Mouse (Mus musculus) granulocyte monocyte progenitor cell, adult 5-6 weeks (primary cell): ENCODE results near the gene Olfr715. TPM values are rescaled to one million over a fixed set of nuclear protein-coding genes. Genes with fewer than 3 reads are reported as not detected.
"Not testable (repeated sequence)": the region's sequence is repeated elsewhere in the genome, so short reads cannot be mapped to it uniquely, and the experiment has no call there.

ENCODE experiments used
- ATAC-seq: replicated peaks from 2 replicates; pipeline ENCODE4 v1.8.0; 2016; ENCODE audit warnings: mild to moderate bottlenecking, moderate TSS enrichment, inconsistent platforms; ENCODE audit not compliant: poor library complexity, severe bottlenecking
- total RNA-seq, 2 experiments: library from RNA; stranded (forward) in 1 of 2; stranded (reverse) in 1 of 2; fragments of 200-712, 200-1000 nt in 1 of 2; fragments of >200 nt in 1 of 2; fragmentation: Nextera tagmentation in 1 of 2; gene quantifications; 2 replicates each; pipeline ENCODE4 v1.2.3; 2014 to 2017

Olfr715 gene
- not detected in 2 replicates for total RNA-seq (2014; fragmentation: Nextera tagmentation)
- total RNA-seq (2017): not detected in 2 replicates

- ATAC-seq: not testable (repeated sequence)
Observed at GRCm38 (mm10) chr7:107130983-107131382, at the start of gene Olfr715. Olfr715 (minus strand) TSS chr7:107131083.

GRCm38 (mm10) chr7:107180406-107180805 is 49.5 kb upstream of the Olfr715 start:
- ATAC-seq: no peak

GRCm38 (mm10) chr7:107166690-107167089 is 35.8 kb upstream of the Olfr715 start, which contains the start of gene Nlrp14:
Nlrp14 (plus strand) TSS chr7:107166990.
- ATAC-seq: no peak

- ATAC-seq: not testable (repeated sequence)
Observed at GRCm38 (mm10) chr7:107138027-107138426, 7.1 kb upstream of the Olfr715 start, which contains the start of gene Olfr716. Olfr716 (plus strand) TSS chr7:107138327.

GRCm38 (mm10) chr7:107110269-107110668 is 20.6 kb downstream of the Olfr715 start, which contains the start of gene Olfr715b:
Olfr715b (minus strand) TSS chr7:107110369.
- ATAC-seq: not testable (repeated sequence)

- ATAC-seq: no peak
Observed at GRCm38 (mm10) chr7:107092920-107093319, 38.0 kb downstream of the Olfr715 start, which contains the start of gene Olfr17. Olfr17 (plus strand) TSS chr7:107093220.

Other genes starting within 250 kb of the Olfr715 start
- not detected in 2 replicates for gene Olfr706, start 242.9 kb downstream of the Olfr715 start, total RNA-seq (2014; fragmentation: Nextera tagmentation)
- gene Olfr706, start 242.9 kb downstream of the Olfr715 start, total RNA-seq (2017): not detected in 2 replicates
- not detected in 2 replicates for gene Olfr707, start 229.8 kb downstream of the Olfr715 start, total RNA-seq (2014; fragmentation: Nextera tagmentation)
- gene Olfr707, start 229.8 kb downstream of the Olfr715 start, total RNA-seq (2017): not detected in 2 replicates
- not detected in 2 replicates for gene Olfr1532-ps1, start 223.1 kb downstream of the Olfr715 start, total RNA-seq (2014; fragmentation: Nextera tagmentation)
- gene Olfr1532-ps1, start 223.1 kb downstream of the Olfr715 start, total RNA-seq (2017): not detected in 2 replicates
- not detected in 2 replicates for gene Olfr709-ps1, start 198.9 kb downstream of the Olfr715 start, total RNA-seq (2014; fragmentation: Nextera tagmentation)
- gene Olfr709-ps1, start 198.9 kb downstream of the Olfr715 start, total RNA-seq (2017): not detected in 2 replicates
- not detected in 2 replicates for gene Olfr710, start 182.8 kb downstream of the Olfr715 start, total RNA-seq (2014; fragmentation: Nextera tagmentation)
- not detected in 2 replicates for gene Olfr710, start 182.8 kb downstream of the Olfr715 start, total RNA-seq (2017)
- not detected in 2 replicates for gene Olfr6, start 167.1 kb downstream of the Olfr715 start, total RNA-seq (2014; fragmentation: Nextera tagmentation)
- not detected in 2 replicates for gene Olfr6, start 167.1 kb downstream of the Olfr715 start, total RNA-seq (2017)
- gene Olfr711, start 155.6 kb downstream of the Olfr715 start, total RNA-seq (2014; fragmentation: Nextera tagmentation): not detected in 2 replicates
- not detected in 2 replicates for gene Olfr711, start 155.6 kb downstream of the Olfr715 start, total RNA-seq (2017)
- gene Olfr2, start 125.0 kb downstream of the Olfr715 start, total RNA-seq (2014; fragmentation: Nextera tagmentation): not detected in 2 replicates
- not detected in 2 replicates for gene Olfr2, start 125.0 kb downstream of the Olfr715 start, total RNA-seq (2017)
- gene Olfr713, start 99.9 kb downstream of the Olfr715 start, total RNA-seq (2014; fragmentation: Nextera tagmentation): not detected in 2 replicates
- gene Olfr713, start 99.9 kb downstream of the Olfr715 start, total RNA-seq (2017): not detected in 2 replicates
- gene Olfr714, start 60.1 kb downstream of the Olfr715 start, total RNA-seq (2014; fragmentation: Nextera tagmentation): not detected in 2 replicates
- gene Olfr714, start 60.1 kb downstream of the Olfr715 start, total RNA-seq (2017): not detected in 2 replicates
- not detected in 2 replicates for gene Olfr17, start 37.9 kb downstream of the Olfr715 start, total RNA-seq (2014; fragmentation: Nextera tagmentation)
- not detected in 2 replicates for gene Olfr17, start 37.9 kb downstream of the Olfr715 start, total RNA-seq (2017)
- not detected in 2 replicates for gene Olfr715b, start 20.7 kb downstream of the Olfr715 start, total RNA-seq (2014; fragmentation: Nextera tagmentation)
- not detected in 2 replicates for gene Olfr715b, start 20.7 kb downstream of the Olfr715 start, total RNA-seq (2017)
- not detected in 2 replicates for gene Olfr716, start 7.2 kb upstream of the Olfr715 start, total RNA-seq (2014; fragmentation: Nextera tagmentation)
- gene Olfr716, start 7.2 kb upstream of the Olfr715 start, total RNA-seq (2017): not detected in 2 replicates
- gene Nlrp14, start 35.9 kb upstream of the Olfr715 start, total RNA-seq (2014; fragmentation: Nextera tagmentation): not detected in 2 replicates
- gene Nlrp14, start 35.9 kb upstream of the Olfr715 start, total RNA-seq (2017): not detected in 2 replicates
- gene Rbmxl2, start 78.4 kb upstream of the Olfr715 start, total RNA-seq (2014; fragmentation: Nextera tagmentation): not detected in 2 replicates
- not detected in 2 replicates for gene Rbmxl2, start 78.4 kb upstream of the Olfr715 start, total RNA-seq (2017)
- gene Syt9, start 239.6 kb upstream of the Olfr715 start, total RNA-seq (2014; fragmentation: Nextera tagmentation): not detected in 2 replicates
- not detected in 2 replicates for gene Syt9, start 239.6 kb upstream of the Olfr715 start, total RNA-seq (2017)